Mouse (Mus musculus) liver, embryonic 14.5 days (tissue): ENCODE measurements around the gene Gga1. TPM values are rescaled to one million over a fixed set of nuclear protein-coding genes. Genes with fewer than 3 reads are reported as not detected.
A peak's percentile ranks its signal among the peaks of the same experiment; 100 is the strongest.

Source experiments
- ATAC-seq: fragments of 200-750 bp; cut with Nextera tagmentation; 2 replicates; pipeline ENCODE4 v1.8.0; 2017; ENCODE audit warnings: moderate number of reproducible peaks, mild to moderate bottlenecking, moderate library complexity; ENCODE audit not compliant: insufficient read depth
- DNase-seq, 3 experiments: peaks; one replicate each; pipeline ENCODE4 v3.0.0-alpha.2; 2012 to 2013; ENCODE audit warnings: low read depth in 3 of 3, low spot score in 3 of 3
- H3K27ac ChIP-seq: fragments of 300-500 bp; sonication (generic); 2 replicates; pipeline ENCODE4 v1.5.1; 2014; ENCODE audit warnings: moderate library complexity, mild to moderate bottlenecking, control low read depth, inconsistent platforms
- H3K27me3 ChIP-seq: fragments of 300-500 bp; sonication (generic); 2 replicates; pipeline ENCODE4 v1.6.1; 2014; ENCODE audit warnings: mild to moderate bottlenecking, low read length, moderate library complexity; ENCODE audit not compliant: control insufficient read depth, insufficient read depth
- H3K36me3 ChIP-seq: fragments of 300-500 bp; sonication (generic); replicated peaks from 2 replicates; pipeline ENCODE4 v1.6.1; 2014; ENCODE audit warnings: low read depth; ENCODE audit not compliant: control insufficient read depth, insufficient read depth
- H3K4me1 ChIP-seq, 2 experiments: fragments of 200-500 bp in 1 of 2; fragments of 300-500 bp in 1 of 2; sonication (generic) in 1 of 2; replicated peaks; 2 replicates each; pipeline ENCODE4 v1.6.1; 2012 to 2014; ENCODE audit warnings: antibody characterized with exemption in 1 of 2, inconsistent platforms in 1 of 2, low read length in 1 of 2; ENCODE audit not compliant: control insufficient read depth in 2 of 2, insufficient read depth in 2 of 2
- H3K4me2 ChIP-seq: fragments of 300-500 bp; sonication (generic); 2 replicates; pipeline ENCODE4 v1.6.1; 2014; ENCODE audit warnings: low read depth, mild to moderate bottlenecking, control low read depth, moderate library complexity
- H3K4me3 ChIP-seq, 2 experiments: fragments of 200-500 bp in 1 of 2; fragments of 300-500 bp in 1 of 2; sonication (generic) in 1 of 2; 2 replicates each; pipeline ENCODE4 v1.5.1; 2012 to 2014; ENCODE audit warnings: low read depth in 2 of 2, low read length in 2 of 2, mild to moderate bottlenecking in 2 of 2, control low read depth in 1 of 2, inconsistent platforms in 1 of 2, moderate library complexity in 1 of 2; ENCODE audit not compliant: insufficient read depth in 1 of 2
- H3K9ac ChIP-seq: fragments of 300-500 bp; sonication (generic); replicated peaks from 2 replicates; pipeline ENCODE4 v1.6.1; 2014; ENCODE audit warnings: mild to moderate bottlenecking, control low read depth, moderate library complexity
- H3K9me3 ChIP-seq: fragments of 300-500 bp; sonication (generic); 2 replicates; pipeline ENCODE4 v1.6.1; 2016; ENCODE audit warnings: low read length, mixed read lengths; ENCODE audit not compliant: control insufficient read depth
- CTCF ChIP-seq: IDR thresholded peaks from 2 replicates; pipeline ENCODE4 v1.5.1; 2016; ENCODE audit warnings: antibody characterized with exemption, low read depth, control low read depth
- EP300 ChIP-seq: IDR thresholded peaks from 2 replicates; pipeline ENCODE4 v1.6.1; 2016; ENCODE audit warnings: antibody characterized with exemption, low read depth
- WGBS: fragments of 180-500 bp; shearing (Covaris S2); extraction: QIAGEN DNeasy Blood & Tissue Kit; methylation state at CpG from one replicate; pipeline ENCODE4 v1.1.7; 2014; ENCODE audit not compliant: insufficient replicate concordance; 5-methylcytosine and 5-hydroxymethylcytosine counted together
- polyA plus RNA-seq, 2 experiments: library from polyadenylated mRNA; depleted of rRNA in 1 of 2; stranded (reverse) in 1 of 2; unstranded in 1 of 2; fragments of >200 nt; fragmentation: Nextera tagmentation in 1 of 2; extraction: Ambion mirVana in 1 of 2; gene quantifications; 2 replicates each; pipeline versions ENCODE4 v1.2.1 to v1.2.3; 2012 to 2014

The Gga1 gene
- polyA plus RNA-seq, 2 experiments = 13.6 to 16.6 TPM

DNA sequence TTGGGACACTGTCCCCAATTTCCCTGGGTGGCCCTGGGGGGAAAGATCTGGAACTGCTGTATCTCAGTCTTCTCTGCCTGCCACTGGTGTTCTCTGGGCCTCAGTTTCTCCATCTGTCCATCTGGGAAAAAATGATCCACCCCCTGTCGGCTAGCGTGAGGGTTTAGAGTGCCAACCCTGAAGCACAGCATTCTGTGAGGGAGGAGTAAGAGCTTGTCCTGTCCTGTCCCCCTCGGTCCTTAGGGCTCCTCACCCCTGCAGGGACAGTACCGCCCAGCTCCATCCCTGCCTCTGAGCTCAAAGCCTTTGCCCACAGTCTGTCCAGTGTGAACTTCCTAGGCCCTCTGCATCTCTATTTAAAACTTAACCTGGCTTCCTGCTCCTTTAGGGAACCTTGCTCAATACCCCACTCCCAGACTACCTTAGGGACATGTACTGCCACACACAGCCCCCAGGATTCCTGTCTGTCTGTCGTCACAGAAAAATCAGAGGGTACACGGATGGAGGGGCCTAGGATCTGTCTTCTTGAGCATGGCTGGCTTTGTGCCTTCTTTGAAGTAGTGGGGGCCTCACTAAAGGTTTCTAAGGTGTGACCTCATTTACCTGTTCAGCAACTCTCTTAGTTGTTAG, 35.7 kb upstream of the Gga1 start:
- no peak for ATAC-seq
- H3K36me3 ChIP-seq = no peaks in the 10 kb centered on the region
- no peak overlapping the region for H3K4me3 ChIP-seq
- TF ChIP-seq EP300 (no peak), CTCF (no peak)
- H3K4me2 ChIP-seq = no peak overlapping the region
- no peaks in the 10 kb centered on the region for H3K9me3 ChIP-seq
- DNase-seq = no peak
- 62% methylated on average over 6 of the region's 6 CpGs for WGBS
- H3K4me1 ChIP-seq = peaks cover 0 to 5% of the 10 kb centered on the region in 2 experiments; a peak in 1 of 4 replicates
- H3K27ac ChIP-seq = no peak overlapping the region
- no peak overlapping the region for H3K9ac ChIP-seq
- H3K27me3 ChIP-seq = peaks cover 42% of the 10 kb centered on the region

DNA sequence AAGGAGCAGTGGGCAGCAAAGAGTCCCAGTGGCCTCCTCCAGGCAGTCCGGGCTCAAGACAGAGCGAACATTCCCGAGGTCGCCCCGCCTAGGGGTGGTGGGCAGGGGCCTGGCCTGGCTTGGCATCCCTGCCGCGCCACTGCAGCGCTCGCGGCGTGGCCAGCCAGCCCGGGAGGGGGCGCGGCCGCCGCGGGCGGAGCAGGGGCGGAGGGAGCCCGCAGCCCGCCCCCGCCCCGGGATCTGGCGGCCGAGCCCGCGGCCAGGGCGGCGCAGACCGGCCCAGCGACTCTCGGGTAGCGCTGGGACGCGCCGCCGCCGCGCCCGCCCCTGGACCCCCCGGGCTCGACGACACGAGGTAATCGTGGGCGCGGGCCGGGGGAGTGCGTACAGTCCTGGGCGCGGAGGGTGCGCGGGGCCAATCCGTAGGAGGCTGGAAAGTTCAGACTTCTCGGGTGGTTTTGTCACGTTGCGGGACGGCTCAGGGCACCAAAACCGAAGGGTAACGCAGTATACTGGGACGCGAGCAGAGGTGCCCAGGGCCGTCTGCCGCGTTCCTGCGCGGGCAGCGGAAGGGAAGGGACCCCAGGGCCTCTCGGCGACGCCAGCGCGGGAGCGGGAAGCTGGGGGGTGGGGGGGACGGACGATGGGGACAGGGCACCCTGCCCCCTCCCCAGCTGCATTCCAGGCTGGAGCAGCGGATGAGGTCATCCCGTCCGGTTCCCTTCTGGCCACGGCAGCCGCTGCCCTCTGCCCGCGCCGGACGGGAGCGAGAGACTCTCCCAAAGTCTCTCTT, 34.4 kb upstream of the Gga1 start, which contains the start of gene Cdc42ep1:
Gene Cdc42ep1 (plus strand): TSS at position 254 of the 793 bp plus-strand sequence.
- Histone ChIP-seq H3K27me3 (peaks cover 42% of the 10 kb centered on the region), H3K4me3 (peak within 1 kb of the TSS; percentile 52 to 66), H3K27ac (no peak within 1 kb of the TSS), H3K4me1 (peaks cover 0 to 5% of the 10 kb centered on the region in 2 experiments; a peak in 1 of 4 replicates), H3K36me3 (no peaks in the 10 kb centered on the region), H3K9me3 (no peaks in the 10 kb centered on the region), H3K9ac (peak within 1 kb of the TSS; percentile 53), H3K4me2 (peak within 1 kb of the TSS; percentile 25)
- TF ChIP-seq CTCF (no peak), EP300 (no peak)
- WGBS = 1% methylated on average over 86 of the region's 86 CpGs
- DNase-seq = no peak
- peak; percentile 54 for ATAC-seq

DNA sequence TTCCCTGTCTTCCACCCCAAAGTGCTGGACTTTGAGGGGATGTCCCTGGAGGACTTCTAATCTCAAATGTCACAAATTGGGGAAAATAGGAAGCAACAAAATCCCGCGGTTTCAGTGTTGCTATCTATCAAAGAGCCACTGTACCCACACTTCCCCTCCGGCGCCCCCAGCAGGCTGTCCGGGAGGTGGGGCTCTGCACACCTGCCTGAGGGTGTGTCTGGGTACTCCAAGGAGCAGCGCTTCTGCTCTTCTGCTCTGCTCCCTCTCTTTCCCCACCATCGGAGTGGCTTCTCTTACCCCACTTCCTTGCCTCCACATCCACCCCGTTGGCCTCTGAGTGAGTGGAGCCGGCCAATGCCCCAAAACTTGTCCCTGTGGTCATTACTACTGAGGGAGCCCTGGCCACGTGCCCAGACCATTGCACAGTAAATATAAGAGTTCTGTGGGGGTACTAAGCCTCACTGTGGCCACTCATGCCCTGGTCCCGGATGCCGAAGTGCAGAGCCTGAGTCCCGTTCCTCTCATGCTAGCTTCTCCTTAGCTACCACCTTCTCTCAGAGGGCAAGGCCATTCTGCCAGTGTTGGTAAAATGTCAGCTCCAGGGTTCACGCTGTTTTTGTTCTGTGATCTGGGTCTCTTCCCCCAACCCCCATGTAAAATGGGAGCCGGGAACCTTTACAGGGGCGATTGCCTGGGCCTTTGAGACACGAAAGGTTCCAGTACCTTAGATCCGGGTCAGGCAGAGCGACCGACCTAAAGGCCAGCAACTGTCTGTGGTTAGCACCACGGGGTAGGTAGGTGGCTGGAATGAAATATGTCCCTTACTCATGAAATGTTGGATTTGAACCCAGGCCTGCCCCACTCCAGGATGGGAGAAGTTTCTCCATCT, 33.2 kb upstream of the Gga1 start:
- Histone ChIP-seq H3K4me3 (peak overlapping the region; percentile 52 to 66), H3K4me2 (peak overlapping the region; percentile 25), H3K27ac (no peak overlapping the region), H3K27me3 (peaks cover 42% of the 10 kb centered on the region), H3K36me3 (no peaks in the 10 kb centered on the region), H3K9me3 (no peaks in the 10 kb centered on the region), H3K4me1 (peaks cover 0 to 5% of the 10 kb centered on the region in 2 experiments; a peak in 1 of 4 replicates), H3K9ac (no peak overlapping the region; the same call in 1 of the 2 replicates)
- TF ChIP-seq CTCF (peak; percentile 26; the same call in 1 of the 2 replicates), EP300 (no peak)
- DNase-seq = no peak
- 19% methylated on average over 21 of the region's 21 CpGs for WGBS
- no peak for ATAC-seq

DNA sequence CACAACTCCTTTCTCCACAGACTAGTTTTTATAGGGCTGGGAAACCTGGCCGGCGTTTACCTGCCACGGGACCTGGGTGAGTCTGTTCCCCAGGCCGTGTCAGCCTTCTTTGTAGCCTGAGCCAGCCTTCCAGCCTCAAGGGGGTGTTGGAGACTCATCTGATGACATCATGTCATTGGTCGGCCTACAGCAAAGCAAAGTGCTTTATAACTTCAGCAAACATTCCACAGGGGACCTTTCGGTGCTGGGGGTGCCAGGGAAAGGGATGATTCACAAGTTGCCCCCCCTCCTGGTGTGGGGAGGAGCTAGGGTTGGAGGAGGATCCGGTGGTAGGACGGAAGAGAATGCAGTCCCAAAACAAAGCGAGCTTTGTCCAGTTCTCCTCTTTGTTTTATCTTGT, 32.2 kb upstream of the Gga1 start:
- H3K9ac ChIP-seq = no peak overlapping the region
- ATAC-seq (no peak), DNase-seq (no peak)
- H3K4me2 ChIP-seq = peak overlapping the region; percentile 25
- no peak for TF ChIP-seq EP300
- TF ChIP-seq CTCF = no peak
- peaks cover 45% of the 10 kb centered on the region for H3K27me3 ChIP-seq
- H3K36me3 ChIP-seq = no peaks in the 10 kb centered on the region
- H3K4me1 ChIP-seq = peaks cover 0 to 5% of the 10 kb centered on the region in 2 experiments; a peak in 1 of 4 replicates
- WGBS = 38% methylated on average over 9 of the region's 9 CpGs
- H3K9me3 ChIP-seq = no peaks in the 10 kb centered on the region
- no peak overlapping the region for H3K27ac ChIP-seq
- no peak overlapping the region for H3K4me3 ChIP-seq
